Mouse (Mus musculus): ENCODE measurements around the gene Map4k1. TPM values are rescaled to one million over a fixed set of nuclear protein-coding genes. Genes with fewer than 3 reads are reported as not detected.

Gene Map4k1
- polyA plus RNA-seq, 1 experiment from 2014 or later = 8.4 TPM

GRCm38 (mm10) chr7:28959505-28960045 is 22.3 kb upstream of the Map4k1 start:
- H3K9ac ChIP-seq (ENCODE audit: low read length) = peak overlapping the region; percentile 100
- H3K4me1 ChIP-seq (ENCODE audit: control insufficient read depth, insufficient read depth, low read length) = peaks cover 52% of the 10 kb centered on the region
- H3K27me3 ChIP-seq (ENCODE audit: control insufficient read depth, insufficient read depth, low read length) = no peaks in the 10 kb centered on the region
- peak overlapping the region; percentile 100 for H3K4me3 ChIP-seq (replicated peaks; ENCODE audit: low read length)
- peak; percentile 30 for ATAC-seq (ENCODE audit: insufficient read depth, low FRiP score)
- H3K4me2 ChIP-seq (ENCODE audit: low read depth, low read length) = peak overlapping the region; percentile 97
- H3K36me3 ChIP-seq (ENCODE audit: control insufficient read depth, insufficient read depth, low read length) = no peaks in the 10 kb centered on the region
- peak overlapping the region; percentile 95 for H3K27ac ChIP-seq (ENCODE audit: low read length)
- 5% methylated on average over 6 of the region's 6 CpGs for WGBS
- H3K9me3 ChIP-seq (replicated peaks; ENCODE audit: control insufficient read depth, low read length) = no peaks in the 10 kb centered on the region

- H3K9me3 ChIP-seq (replicated peaks; ENCODE audit: control insufficient read depth, low read length) = no peaks in the 10 kb centered on the region
- H3K36me3 ChIP-seq (ENCODE audit: control insufficient read depth, insufficient read depth, low read length) = no peaks in the 10 kb centered on the region
- H3K27ac ChIP-seq (ENCODE audit: low read length) = peak overlapping the region; percentile 95
- H3K4me3 ChIP-seq (replicated peaks; ENCODE audit: low read length) = peak overlapping the region; percentile 100
- peaks cover 44% of the 10 kb centered on the region for H3K4me1 ChIP-seq (ENCODE audit: control insufficient read depth, insufficient read depth, low read length)
- no peak for ATAC-seq (ENCODE audit: insufficient read depth, low FRiP score)
- WGBS = 7% methylated on average over 9 of the region's 9 CpGs
- no peaks in the 10 kb centered on the region for H3K27me3 ChIP-seq (ENCODE audit: control insufficient read depth, insufficient read depth, low read length)
- H3K4me2 ChIP-seq (ENCODE audit: low read depth, low read length) = peak overlapping the region; percentile 97
- peak overlapping the region; percentile 100 for H3K9ac ChIP-seq (ENCODE audit: low read length)
Measured at GRCm38 (mm10) chr7:28960354-28961046, 21.4 kb upstream of the Map4k1 start.

DNA sequence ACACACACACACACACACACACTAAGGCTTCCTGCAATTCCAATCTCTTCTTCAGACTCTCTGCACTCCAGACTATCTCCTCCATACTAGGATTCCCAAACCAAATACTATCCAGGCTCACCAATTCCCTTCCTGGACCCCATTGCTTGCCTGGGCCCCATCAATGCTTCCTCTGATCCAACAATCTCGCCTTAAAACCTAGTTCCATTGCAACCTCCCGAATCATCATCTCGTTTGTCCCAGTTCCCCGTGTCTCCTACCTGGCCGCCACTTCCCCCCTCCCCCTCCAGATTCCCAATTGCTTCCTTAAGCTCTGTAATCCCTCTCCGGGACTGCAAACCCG is 20.3 kb upstream of the Map4k1 start:
- peak overlapping the region; percentile 100 for H3K4me3 ChIP-seq (replicated peaks; ENCODE audit: low read length)
- no peaks in the 10 kb centered on the region for H3K27me3 ChIP-seq (ENCODE audit: control insufficient read depth, insufficient read depth, low read length)
- peak overlapping the region; percentile 97 for H3K4me2 ChIP-seq (ENCODE audit: low read depth, low read length)
- peak overlapping the region; percentile 100 for H3K9ac ChIP-seq (ENCODE audit: low read length)
- peaks cover 35% of the 10 kb centered on the region for H3K4me1 ChIP-seq (ENCODE audit: control insufficient read depth, insufficient read depth, low read length)
- no peak for ATAC-seq (ENCODE audit: insufficient read depth, low FRiP score)
- no peaks in the 10 kb centered on the region for H3K36me3 ChIP-seq (ENCODE audit: control insufficient read depth, insufficient read depth, low read length)
- H3K27ac ChIP-seq (ENCODE audit: low read length) = peak overlapping the region; percentile 95
- WGBS = under 1% methylated on average over 7 of the region's 7 CpGs
- H3K9me3 ChIP-seq (replicated peaks; ENCODE audit: control insufficient read depth, low read length) = no peaks in the 10 kb centered on the region

- H3K36me3 ChIP-seq (ENCODE audit: control insufficient read depth, insufficient read depth, low read length) = no peaks in the 10 kb centered on the region
- H3K4me1 ChIP-seq (ENCODE audit: control insufficient read depth, insufficient read depth, low read length) = peaks cover 35% of the 10 kb centered on the region
- H3K27me3 ChIP-seq (ENCODE audit: control insufficient read depth, insufficient read depth, low read length) = no peaks in the 10 kb centered on the region
- WGBS = under 1% methylated on average over 76 of the region's 76 CpGs
- peak; percentile 92 for ATAC-seq (ENCODE audit: insufficient read depth, low FRiP score)
- peak within 1 kb of the TSS; percentile 97 for H3K4me2 ChIP-seq (ENCODE audit: low read depth, low read length)
- peak within 1 kb of the TSS; percentile 100 for H3K9ac ChIP-seq (ENCODE audit: low read length)
- no peaks in the 10 kb centered on the region for H3K9me3 ChIP-seq (replicated peaks; ENCODE audit: control insufficient read depth, low read length)
- H3K4me3 ChIP-seq (replicated peaks; ENCODE audit: low read length) = peak within 1 kb of the TSS; percentile 100
- peak within 1 kb of the TSS; percentile 95 for H3K27ac ChIP-seq (ENCODE audit: low read length)
Measured at GRCm38 (mm10) chr7:28961927-28962670, 19.8 kb upstream of the Map4k1 start, which contains the start of gene Actn4. TSS of gene Actn4 (minus strand) at chr7:28962340.

DNA sequence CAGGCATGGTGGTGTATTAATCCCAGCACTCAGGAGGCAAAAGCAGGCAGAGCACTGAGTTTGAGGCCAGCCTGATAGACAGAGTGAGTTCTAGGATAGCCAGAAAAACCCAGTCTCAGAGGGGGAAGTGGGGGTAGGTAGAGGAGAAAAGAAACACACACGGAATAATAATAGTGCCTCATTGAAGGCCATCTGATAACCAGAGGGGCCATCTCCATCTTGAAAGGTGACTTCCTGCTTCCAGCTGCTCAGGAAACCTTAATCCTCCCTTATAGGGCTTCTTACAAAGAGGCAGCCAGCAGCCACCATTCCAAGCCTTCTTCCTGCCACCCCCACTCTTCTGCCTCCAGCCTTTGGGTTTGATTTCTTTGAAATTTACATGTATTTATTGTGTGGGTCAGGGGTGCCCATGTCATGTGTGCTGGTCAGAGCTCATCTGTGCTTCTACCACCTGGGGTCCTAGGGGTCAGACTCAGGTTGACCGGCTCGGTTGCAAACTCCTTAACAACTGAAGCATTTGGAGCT is 18.4 kb upstream of the Map4k1 start:
- H3K36me3 ChIP-seq (ENCODE audit: control insufficient read depth, insufficient read depth, low read length) = no peaks in the 10 kb centered on the region
- WGBS = 81% methylated on average over 3 of the region's 3 CpGs
- H3K4me2 ChIP-seq (ENCODE audit: low read depth, low read length) = no peak overlapping the region
- no peaks in the 10 kb centered on the region for H3K9me3 ChIP-seq (replicated peaks; ENCODE audit: control insufficient read depth, low read length)
- H3K27me3 ChIP-seq (ENCODE audit: control insufficient read depth, insufficient read depth, low read length) = no peaks in the 10 kb centered on the region
- peak overlapping the region; percentile 90 for H3K27ac ChIP-seq (ENCODE audit: low read length)
- no peak overlapping the region for H3K4me3 ChIP-seq (replicated peaks; ENCODE audit: low read length)
- ATAC-seq (ENCODE audit: insufficient read depth, low FRiP score) = no peak
- H3K9ac ChIP-seq (ENCODE audit: low read length) = no peak overlapping the region
- peaks cover 23% of the 10 kb centered on the region for H3K4me1 ChIP-seq (ENCODE audit: control insufficient read depth, insufficient read depth, low read length)

DNA sequence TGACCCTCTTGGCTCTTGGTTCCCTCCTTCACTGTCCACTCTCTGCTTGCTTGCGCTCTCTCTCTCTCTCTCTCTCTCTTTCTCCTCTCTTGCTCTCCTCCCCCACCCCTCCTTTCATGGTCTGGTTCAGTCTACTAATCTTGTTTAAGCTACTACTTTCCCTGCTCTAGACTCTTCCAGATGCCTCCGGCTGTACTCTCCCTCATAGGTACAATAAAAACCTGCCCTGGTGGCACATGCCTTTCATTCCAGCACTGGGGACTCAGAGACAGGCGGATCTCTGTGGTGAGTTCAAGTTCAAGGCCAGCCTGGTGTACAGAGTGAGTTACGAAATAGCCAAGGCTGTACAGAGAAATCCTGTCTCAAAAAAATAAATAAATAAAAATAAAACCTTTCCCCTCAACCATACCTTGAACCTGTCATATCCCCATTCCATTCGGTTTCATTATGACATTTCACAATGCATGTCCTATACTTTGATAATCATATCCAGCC is 16.5 kb upstream of the Map4k1 start:
- H3K36me3 ChIP-seq (ENCODE audit: control insufficient read depth, insufficient read depth, low read length) = no peaks in the 10 kb centered on the region; the same call in 1 of the 2 replicates
- no peak overlapping the region for H3K27ac ChIP-seq (ENCODE audit: low read length)
- H3K9ac ChIP-seq (ENCODE audit: low read length) = no peak overlapping the region
- WGBS = 74% methylated on average over 5 of the region's 5 CpGs
- no peaks in the 10 kb centered on the region for H3K27me3 ChIP-seq (ENCODE audit: control insufficient read depth, insufficient read depth, low read length)
- no peak overlapping the region for H3K4me3 ChIP-seq (replicated peaks; ENCODE audit: low read length)
- H3K4me2 ChIP-seq (ENCODE audit: low read depth, low read length) = no peak overlapping the region
- peaks cover 21% of the 10 kb centered on the region for H3K4me1 ChIP-seq (ENCODE audit: control insufficient read depth, insufficient read depth, low read length)
- no peaks in the 10 kb centered on the region for H3K9me3 ChIP-seq (replicated peaks; ENCODE audit: control insufficient read depth, low read length)
- ATAC-seq (ENCODE audit: insufficient read depth, low FRiP score) = no peak

- Histone ChIP-seq H3K27me3 (ENCODE audit: control insufficient read depth, insufficient read depth, low read length) (no peaks in the 10 kb centered on the region), H3K27ac (ENCODE audit: low read length) (no peak overlapping the region; the same call in 1 of the 2 replicates), H3K9me3 (replicated peaks; ENCODE audit: control insufficient read depth, low read length) (no peaks in the 10 kb centered on the region), H3K4me3 (replicated peaks; ENCODE audit: low read length) (no peak overlapping the region), H3K4me1 (ENCODE audit: control insufficient read depth, insufficient read depth, low read length) (peaks cover 25% of the 10 kb centered on the region), H3K36me3 (ENCODE audit: control insufficient read depth, insufficient read depth, low read length) (no peaks in the 10 kb centered on the region; the same call in 1 of the 2 replicates), H3K9ac (ENCODE audit: low read length) (no peak overlapping the region), H3K4me2 (ENCODE audit: low read depth, low read length) (no peak overlapping the region)
- no peak for ATAC-seq (ENCODE audit: insufficient read depth, low FRiP score)
- 65% methylated on average over 4 of the region's 5 CpGs for WGBS
Measured at GRCm38 (mm10) chr7:28966181-28966580, 15.7 kb upstream of the Map4k1 start.

- H3K36me3 ChIP-seq (ENCODE audit: control insufficient read depth, insufficient read depth, low read length) = no peaks in the 10 kb centered on the region; the same call in 1 of the 2 replicates
- no peak overlapping the region for H3K9ac ChIP-seq (ENCODE audit: low read length)
- 65% methylated on average over 4 of the region's 4 CpGs for WGBS
- no peak overlapping the region for H3K4me3 ChIP-seq (replicated peaks; ENCODE audit: low read length)
- H3K27ac ChIP-seq (ENCODE audit: low read length) = no peak overlapping the region; the same call in 1 of the 2 replicates
- no peak overlapping the region for H3K4me2 ChIP-seq (ENCODE audit: low read depth, low read length)
- no peaks in the 10 kb centered on the region for H3K27me3 ChIP-seq (ENCODE audit: control insufficient read depth, insufficient read depth, low read length)
- H3K9me3 ChIP-seq (replicated peaks; ENCODE audit: control insufficient read depth, low read length) = no peaks in the 10 kb centered on the region
- H3K4me1 ChIP-seq (ENCODE audit: control insufficient read depth, insufficient read depth, low read length) = peaks cover 30% of the 10 kb centered on the region
- no peak for ATAC-seq (ENCODE audit: insufficient read depth, low FRiP score)
Measured at GRCm38 (mm10) chr7:28966751-28967505, 14.9 kb upstream of the Map4k1 start.

Measured in stomach, embryonic 16.5 days (tissue).